Mouse (Mus musculus) fibroblast of lung, adult 2 months (primary cell): Measurements from ENCODE around the gene Kansl3.

Experiments
- DNase-seq: peaks from one replicate; pipeline ENCODE4 v3.0.0-alpha.2; 2011; ENCODE audit warnings: low read depth

Kansl3 gene

DNA sequence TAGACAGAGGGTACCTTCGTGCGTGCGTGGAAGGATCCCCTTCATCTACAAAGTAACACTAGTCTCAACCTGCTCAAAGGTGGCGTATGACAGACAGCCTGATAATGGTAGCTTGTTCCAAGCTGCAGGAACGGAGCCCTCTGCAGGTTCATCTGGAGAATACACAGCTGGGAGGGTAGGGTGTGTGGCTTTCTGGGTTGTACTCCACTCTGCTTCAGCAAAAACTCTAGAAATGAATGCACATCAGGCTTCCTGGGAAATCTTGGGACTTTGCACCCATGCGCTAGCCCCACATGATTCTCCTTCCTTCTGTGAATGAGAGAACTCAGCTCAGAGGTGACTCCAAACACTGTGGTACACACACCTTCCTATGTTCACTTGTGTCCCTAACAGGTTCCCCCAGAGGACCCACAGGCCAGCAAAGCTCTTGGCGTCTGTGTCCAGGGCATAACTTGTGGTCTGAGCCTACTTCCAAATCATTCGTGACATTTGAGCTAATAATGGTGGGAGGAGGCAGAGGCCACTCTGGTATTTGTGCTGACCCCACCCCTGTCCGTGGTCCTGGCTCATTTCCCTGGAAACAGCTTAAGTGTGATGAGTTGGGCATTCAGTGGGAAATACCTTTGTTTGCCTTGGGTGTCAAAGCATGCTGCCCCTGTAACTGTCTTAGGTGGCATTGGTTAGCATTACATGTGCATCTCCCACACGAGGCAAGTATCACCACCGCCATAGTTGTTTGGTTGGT is 47.0 kb downstream of the Kansl3 start:
- DNase-seq: no peak

DNA sequence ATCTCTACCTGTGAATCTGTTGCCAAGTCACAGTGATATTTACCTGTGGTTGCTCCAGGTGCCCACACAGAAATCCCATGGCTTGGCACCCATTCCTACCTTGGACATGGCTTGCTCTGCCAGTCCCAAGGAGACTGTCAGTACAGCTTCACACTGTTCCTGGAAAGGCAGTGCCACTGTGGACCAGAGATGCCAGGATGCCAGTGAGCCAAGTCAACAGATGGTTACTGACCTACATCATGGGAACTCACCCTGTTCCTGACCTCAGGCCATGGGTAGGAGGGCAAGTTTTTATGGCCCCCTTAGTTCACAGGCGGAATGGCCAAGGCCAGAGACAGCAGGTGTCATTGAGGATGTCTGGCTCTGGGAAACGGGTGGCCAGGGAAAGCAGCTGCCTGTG is 47.8 kb downstream of the Kansl3 start:
- DNase-seq: no peak

DNA sequence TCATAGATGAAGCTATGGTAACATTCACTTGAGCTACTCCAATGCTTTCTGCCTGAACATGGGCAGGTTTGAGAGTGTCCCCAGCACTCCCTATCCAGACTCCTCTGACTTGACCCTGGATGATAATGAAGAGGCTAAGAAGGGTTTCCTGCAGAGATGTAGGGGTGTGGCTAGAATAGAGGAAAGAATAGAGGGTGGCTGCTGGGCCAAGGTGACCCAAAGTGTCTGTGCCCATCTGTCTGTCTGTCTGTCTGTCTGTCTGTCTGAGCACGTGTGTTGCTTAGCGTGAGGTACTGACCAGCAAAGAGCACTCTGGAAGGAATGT is 53.2 kb downstream of the Kansl3 start:
- DNase-seq: no peak

DNA sequence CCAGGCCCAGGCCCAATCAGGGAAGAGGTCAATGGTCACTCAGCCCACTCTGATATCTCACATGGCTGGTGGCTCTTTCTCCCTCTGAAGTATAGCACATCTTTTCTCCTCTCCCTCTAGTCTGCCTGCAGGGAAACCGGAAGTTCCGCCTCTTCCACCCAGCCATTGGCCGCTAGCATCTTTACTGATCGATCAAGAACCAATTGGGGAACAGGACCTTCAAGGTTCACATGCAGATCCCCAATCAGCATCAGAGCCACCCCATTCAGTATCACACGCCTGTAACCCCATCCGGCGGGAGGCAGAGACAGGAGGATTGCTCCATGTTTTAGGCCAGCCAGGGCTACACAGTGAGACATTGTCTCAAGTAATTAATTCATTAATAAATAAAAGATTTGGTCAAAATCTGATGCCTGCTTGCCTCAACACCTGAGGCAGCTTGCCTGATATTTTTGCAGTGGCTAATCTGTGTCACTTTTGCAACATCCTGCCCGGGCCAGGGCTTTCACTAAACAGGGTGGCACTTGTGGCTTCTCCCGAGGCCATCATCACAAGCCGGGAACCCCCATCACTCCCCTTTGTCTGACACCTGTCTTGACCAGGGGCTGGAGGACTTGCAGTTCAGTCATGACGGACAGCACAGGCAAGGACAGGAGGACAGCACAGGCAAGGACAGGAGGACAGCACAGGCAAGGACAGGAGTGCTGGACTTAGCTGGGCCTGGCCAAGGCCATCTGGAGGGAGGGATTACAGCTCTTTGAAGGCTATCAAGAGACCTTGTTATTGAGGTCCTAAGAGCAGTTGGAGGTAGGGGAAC is 53.8 kb downstream of the Kansl3 start:
- no peak for DNase-seq

DNA sequence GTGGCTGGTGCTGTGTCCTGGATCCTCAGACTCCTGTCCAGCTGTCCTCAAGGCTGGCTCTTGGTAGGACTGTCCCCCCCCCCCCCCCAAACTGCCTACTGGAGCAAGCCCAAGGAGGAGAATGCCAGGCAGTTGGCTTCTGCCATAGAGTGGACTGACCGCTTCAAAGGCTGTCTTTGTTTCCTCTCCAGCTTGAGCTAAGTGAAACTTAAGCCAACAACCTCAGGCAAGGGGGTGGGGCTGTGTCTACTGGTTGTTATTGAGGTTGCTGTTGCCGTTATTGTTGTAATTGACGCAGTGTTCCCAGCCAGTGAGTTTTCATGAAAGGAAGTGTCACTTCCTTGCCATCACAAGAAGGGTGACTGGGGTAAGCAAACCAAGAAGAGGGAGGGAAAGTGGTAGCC is 59.5 kb downstream of the Kansl3 start:
- peak; percentile 77 for DNase-seq

DNA sequence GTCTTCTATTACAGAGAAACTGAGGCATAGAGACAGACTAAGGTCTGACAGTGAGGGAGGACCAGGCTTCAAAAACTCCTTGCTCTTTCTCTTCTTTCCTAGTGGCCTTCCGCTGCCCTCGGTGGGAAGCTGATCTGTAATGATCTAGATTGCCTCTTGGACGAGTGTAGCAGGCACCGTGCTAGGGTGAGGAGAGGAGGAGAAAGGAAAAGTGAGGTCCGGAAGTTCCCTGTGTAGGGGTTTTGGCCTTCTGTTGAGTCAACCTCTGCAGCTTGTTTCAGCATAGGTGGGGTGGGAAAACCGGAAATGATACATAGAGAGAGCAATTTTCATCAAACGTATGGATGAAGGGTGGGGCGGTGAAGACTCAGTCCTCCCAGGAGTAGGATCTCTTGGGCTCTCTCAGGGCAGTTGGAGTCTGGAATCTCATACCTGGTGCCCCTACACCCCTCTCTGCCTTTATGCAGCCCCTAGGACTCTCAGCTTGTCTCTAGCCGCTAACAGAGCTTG is 60.0 kb downstream of the Kansl3 start:
- no peak for DNase-seq

DNA sequence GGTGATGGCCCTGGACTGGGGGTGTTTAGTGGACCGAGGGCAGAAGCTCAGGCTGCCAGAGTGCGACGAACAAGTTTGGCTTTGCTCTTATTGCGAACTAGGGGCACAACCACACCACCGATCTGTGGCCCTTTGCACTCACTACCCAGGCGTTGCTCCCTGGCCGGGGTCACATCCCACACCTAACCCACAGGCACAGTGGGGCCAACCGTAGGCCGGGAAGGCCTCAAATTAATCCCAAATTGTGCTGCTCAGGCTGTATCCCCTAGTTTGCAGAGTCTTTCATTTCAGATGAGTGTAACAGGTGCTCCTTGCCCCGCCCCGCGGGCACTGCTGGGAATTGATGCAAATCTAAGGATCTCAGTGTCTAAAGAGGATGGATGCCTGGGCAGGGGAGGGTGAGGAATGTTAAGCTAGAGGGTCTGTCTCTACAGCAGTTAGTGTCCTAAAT is 60.5 kb downstream of the Kansl3 start:
- no peak for DNase-seq

DNA sequence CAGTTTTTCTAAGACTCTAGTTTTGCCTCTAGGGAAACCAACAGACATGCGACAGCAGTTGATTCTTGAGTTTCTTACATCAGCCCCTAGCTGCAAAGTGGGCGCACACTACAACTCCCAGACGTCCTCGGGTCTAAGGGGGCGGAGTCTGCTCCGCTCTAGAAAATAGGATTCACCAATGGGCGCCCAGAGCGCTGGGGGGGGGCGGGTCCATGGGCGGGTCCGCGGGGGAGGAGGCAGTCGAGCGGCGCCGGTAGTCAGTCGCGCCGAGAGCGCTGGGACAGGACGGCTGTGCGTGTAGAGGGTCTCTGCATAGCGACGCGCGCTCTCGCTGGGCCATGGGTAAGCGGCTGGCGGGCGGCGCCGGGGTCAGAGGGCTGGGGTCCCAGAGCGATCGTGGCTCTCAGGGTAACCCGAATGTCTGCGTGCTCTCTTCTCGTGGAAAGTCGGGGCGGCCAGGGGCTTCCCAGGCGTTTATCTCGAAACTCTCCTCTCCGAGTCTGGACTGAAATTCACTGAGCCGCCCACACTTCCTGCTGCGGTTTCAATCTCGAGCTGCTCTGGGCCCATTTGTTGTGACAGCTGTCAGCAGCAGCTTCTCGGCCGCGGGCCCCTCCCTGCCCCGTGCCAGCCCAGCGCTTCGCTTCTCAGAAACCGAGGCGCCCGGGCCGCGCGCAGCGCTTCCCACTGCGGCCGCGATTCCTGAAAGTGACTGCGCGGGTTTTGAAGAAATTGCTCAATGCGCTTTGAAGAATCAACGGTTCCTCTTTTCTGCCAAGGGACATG is 61.3 kb downstream of the Kansl3 start, which contains the start of gene Arid5a:
Gene Arid5a (plus strand): TSS at position 239 of the 786 bp plus-strand sequence.
- DNase-seq: peak; percentile 73

DNA sequence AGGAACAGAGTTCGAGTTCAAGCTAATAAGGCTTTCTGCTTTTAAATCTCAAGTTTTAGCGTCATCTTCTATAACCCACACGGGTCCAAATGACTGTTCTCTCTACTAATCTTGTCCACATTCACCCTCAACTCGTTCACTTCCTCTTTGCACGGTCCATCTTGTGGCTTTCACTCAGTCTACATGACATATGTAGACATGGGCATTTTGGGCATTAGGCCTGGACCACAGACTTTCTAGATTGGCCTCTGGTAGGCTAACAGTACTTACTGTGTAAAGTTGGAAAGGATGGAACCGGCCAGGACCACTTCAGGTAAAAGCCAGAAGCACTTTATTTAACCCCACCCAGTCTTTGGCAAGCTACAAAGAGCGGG is 61.9 kb downstream of the Kansl3 start:
- no peak for DNase-seq

DNA sequence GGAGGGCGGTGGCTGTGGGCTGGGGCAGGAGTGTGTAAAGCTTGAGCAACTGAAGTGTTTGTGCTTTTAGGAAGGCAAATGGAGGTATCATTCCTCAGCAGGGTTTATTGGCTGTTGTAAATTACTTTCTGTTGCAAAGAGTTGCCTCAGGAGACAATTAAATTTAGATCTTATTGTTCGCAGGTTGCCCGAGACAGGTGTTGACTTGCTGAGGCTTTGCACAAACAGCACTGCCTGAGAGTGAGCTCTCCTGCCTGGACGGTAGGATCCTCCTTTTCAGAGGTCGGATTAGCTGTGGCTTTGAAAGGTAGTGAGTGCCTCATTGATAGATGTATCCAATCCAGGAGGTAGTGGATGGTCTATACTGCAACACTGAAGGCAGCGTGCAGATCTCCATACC is 62.9 kb downstream of the Kansl3 start:
- no peak for DNase-seq

DNA sequence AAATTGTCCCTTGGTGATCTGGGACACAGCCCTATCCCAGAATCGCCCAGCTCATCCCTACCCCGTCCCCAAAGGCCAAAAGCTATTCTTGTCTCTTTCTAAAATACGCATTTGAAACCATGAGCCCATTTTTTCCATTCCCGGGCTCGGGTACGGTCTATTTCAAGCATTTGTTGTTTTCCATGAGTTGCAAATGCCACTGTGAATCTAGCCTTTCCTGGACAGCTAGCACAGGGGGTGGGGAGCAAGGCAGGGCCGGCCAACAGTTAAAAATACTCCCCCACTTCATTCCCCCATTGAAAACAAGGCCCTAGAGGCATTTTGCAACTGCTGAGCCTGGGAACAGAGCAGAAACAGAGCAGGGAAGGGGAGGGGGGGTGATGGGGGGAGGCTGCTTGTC is 64.2 kb downstream of the Kansl3 start:
- DNase-seq: no peak

DNA sequence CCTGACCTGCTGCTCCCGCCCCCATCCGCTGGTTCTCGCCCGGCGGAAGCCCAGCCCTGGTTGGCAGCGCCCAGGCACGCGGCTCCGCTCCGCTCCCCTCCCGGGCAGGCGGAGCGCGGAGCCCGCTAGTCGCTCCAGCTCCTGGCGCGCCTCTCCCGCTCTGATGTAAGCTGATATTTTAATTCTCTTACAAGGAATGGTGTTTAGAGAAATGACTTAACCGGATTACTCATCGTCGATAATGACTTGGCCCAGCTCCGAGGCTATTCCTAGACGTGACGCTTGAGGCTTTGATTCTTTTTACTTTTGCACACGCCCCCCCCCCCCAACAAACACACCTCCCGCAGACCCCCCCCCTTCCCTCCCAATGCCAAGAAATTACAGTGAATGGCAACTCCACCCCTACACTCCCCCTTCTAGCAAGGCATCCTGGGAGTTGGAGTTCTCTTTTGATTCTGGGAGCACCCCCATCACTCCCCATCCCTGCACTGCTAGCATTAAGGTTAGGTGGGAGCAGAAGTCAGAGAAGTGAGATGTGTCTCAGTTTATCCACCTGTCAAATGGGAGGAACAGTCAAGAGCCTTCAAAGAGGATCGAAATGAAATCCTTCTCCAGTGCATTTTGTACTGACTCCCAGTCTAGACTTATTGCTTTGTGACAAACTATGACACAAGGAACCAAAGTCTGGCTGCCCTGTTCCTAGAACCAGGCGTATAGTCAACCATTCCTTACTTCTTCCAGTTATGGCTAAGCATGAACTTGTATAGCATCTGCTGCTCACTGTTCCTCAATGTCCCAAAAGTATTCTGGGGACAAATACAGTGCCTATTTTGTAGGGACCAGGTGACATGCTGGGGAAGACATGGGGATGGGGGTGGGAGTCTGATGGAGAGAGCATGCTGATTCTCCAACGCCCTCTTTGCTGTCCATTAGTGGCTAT is 65.3 kb downstream of the Kansl3 start:
- DNase-seq: peak; percentile 96

DNA sequence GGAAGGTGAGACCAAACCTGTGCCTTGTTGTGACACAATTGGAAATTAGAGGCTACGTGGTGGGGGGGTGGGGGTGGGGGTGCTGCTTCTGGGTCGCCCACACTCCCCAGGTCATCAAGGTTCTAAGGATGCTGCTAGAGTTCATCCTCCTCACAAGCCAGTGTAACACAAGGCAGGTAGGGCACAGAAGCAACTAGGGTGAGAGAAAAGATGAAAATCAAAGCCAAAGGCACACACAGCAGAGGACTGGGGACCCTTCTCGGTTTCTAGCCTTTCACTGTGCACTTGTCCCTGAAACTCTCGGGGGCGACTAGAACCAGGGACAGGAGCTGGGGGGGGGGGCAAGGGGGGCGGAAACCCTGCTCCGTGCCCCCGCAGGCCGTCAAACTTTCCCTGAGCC is 66.0 kb downstream of the Kansl3 start:
- no peak for DNase-seq

DNA sequence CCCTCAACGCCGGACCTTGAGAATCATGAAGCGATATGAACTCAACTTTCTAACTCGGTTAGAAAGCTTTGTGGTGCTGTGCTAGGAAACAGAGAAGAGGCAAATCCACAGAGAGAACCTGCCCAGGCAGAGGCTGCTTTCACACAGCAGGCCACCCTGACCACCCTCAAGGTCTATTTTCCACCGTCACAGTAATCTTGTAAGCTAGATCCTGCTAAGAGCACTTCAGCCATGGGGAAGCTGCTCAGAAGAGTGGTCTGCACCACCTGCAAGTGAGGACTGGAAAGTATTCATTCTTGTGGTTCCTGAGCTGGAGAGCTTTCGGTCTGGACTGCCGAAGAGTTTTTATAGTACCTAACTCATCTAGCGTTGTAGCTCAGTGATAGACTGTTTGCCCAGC is 66.7 kb downstream of the Kansl3 start:
- no peak for DNase-seq

DNA sequence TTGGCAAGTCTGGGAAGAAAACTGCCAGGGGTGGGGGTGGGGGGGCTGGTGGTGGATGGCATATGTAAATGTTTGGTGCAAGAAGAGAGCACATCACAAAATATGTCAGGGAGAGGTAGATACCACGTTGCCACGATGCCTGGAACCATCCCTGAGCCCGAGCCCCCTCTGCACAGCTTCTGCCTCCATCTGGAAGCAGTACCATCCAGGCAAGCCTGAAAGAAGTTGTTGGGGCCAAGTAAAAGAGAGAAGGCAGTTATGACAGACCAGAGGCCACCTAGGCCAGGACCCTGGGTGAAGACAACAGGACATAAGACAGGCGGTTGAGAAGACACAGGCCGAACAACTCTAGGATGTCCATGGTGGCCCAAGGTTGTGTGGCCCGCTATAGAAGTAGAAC is 68.5 kb downstream of the Kansl3 start:
- no peak for DNase-seq

DNA sequence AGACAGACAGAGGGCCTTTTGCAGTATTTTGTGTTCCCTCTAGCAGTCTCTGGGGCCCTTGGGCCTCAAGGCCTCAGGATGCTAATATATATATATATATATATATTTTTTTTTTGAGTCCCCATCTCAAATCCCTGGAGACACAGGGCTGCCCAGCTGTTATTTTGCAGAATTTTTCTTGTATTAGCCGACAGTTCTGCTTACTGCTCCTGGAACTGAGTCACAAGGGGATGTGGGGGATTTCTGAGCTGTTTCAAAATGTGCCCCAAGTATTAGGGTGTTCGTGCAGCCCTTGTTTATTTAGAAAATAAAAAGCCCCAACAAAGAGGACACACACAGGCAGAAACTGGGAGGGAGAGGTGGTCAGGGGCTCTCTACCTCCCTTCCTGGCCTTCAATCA is 69.3 kb downstream of the Kansl3 start:
- no peak for DNase-seq

DNA sequence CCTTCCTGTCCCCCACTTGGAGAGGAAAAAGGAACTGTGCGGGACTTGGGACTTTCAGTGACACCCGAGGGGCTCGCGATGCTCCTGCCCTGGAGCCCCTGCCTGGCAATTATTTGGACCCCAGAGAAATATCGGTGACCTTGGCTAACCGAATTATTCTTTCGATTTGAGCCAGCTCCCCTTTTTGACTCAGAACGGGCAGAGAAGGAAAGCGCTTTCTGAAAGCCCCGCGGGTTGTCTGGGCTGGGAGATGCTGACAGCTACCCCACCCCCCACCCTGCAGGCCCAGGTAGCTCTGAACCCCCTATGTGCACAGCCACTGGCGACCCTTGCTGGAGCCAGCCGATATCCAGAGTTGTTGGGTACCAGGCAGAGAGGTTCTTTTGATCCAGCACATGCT is 69.9 kb downstream of the Kansl3 start:
- DNase-seq: no peak

DNA sequence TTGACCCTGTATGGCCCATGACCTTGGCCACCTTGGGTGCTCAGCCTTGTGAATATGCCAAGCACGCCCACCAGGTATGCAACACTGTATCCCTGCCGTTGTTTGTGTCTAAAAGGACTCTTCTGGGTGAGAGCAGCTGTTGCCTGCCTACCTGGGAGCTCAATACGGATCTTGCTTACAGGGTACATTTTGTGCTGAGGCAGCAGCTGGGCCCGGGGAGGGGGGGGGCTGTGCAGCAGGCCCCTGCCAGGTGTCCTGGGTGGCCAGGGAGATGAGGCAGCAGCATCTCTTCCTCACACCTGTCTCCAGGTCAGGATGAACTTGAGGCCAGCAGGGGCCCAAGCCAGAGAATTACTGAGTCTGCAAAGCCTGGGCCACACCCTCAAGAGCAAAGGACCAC is 70.9 kb downstream of the Kansl3 start:
- DNase-seq: no peak

DNA sequence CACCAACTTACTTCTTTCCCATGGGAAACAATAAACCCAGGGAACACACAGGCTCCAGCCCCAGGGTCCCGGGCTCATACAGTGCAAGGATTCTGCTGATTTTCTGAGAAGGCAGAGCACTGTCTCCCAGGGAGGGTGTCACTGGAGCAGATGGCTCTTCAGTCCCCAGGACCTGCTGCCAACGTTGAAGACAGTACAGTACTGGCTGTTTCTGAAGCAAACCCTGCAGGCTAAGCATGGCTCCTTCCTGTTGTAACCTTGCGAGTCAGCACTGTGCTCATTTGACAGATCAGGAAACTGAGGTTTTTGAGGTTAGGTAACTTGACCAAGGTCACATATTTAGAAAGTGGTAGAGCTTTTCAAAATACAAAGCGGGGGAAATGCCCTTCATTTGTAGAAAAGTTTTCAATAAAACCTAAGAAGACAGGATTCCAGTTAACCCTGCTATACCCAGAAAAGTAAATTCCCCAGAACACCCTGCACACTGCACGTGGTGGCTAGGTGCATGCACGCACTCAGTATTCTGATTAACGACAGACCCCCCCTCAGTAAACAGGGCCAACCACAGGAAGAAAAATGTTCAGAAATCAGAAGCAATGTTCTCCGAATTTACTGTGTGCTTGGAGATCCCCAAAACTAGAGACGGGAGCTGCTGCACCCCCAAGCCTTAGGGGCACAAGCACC is 72.4 kb downstream of the Kansl3 start:
- DNase-seq: no peak

DNA sequence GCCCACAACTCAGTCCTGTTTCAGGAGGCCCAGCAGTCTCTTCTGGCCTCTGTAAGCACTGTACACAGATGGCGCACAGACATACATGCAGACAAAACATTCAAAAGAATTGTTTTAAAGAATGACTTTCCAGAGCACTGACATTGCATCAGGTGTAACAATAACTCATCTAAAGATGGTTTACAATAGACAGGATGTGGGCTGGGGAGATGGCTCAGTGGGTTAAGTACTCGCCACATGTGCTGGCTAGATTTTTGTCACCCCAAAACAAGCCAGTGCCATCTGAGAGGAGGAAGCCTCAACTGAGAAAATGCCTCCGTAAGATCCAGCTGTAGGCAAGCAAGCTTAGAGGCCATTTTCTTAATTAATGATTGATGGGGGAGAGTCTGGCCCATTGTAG is 74.6 kb downstream of the Kansl3 start:
- DNase-seq: no peak

DNA sequence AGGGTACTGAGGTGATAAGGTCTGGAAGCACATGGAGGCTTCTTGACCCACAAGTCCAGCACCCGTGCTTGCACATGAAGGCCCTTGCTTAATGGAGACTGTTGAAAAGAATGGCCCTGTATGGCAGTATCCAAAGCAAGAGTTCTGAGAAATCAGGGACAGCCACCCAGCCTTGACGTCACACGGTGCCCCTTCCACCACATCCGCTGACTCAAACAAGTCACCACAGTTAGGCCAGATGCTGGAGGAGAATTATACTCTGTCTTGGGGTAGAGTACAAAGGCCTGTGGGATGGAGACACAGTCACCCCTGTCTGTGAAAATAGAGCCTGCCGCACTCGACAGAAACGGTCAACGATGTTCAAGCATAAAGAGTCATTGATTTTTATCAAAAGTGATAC is 75.5 kb downstream of the Kansl3 start:
- DNase-seq: no peak
